Mouse (Mus musculus): ENCODE results near the gene Slc25a42.

- TF ChIP-seq POLR2A (IDR thresholded peaks at IDR 0.05; ENCODE audit: low read depth, low read length) (no peak), RAD21 (IDR thresholded peaks at IDR 0.05; ENCODE audit: low read depth, low read length) (no peak), CTCF (conservative IDR thresholded peaks at IDR 0.05 in 1 of 2, IDR thresholded peaks at IDR 0.05 in 1 of 2; ENCODE audit: low read depth in 2 of 2, low read length in 2 of 2) (no peak), ETS1 (conservative IDR thresholded peaks at IDR 0.05; ENCODE audit: low read depth, low read length) (no peak), E2F4 (IDR thresholded peaks at IDR 0.05; ENCODE audit: insufficient replicate concordance, low read depth, low read length) (no peak), TBP (conservative IDR thresholded peaks at IDR 0.05; ENCODE audit: low read depth, low read length) (no peak), NRF1 (IDR thresholded peaks at IDR 0.05; ENCODE audit: low read depth, low read length) (no peak), MAZ (IDR thresholded peaks at IDR 0.05; ENCODE audit: low read depth, low read length) (no peak), EP300 (IDR thresholded peaks at IDR 0.05; ENCODE audit: low read length) (no peak), HCFC1 (IDR thresholded peaks at IDR 0.05; ENCODE audit: low read depth, low read length) (no peak), USF1 (IDR thresholded peaks at IDR 0.05; ENCODE audit: low read depth, low read length) (no peak), UBTF (IDR thresholded peaks at IDR 0.05; ENCODE audit: low read depth, low read length) (no peak), MXI1 (IDR thresholded peaks at IDR 0.05; ENCODE audit: low read depth, low read length) (no peak), BHLHE40 (IDR thresholded peaks at IDR 0.05; ENCODE audit: low read depth, low read length) (no peak)
Measured at GRCm38 (mm10) chr8:70181903-70182252, 30.2 kb downstream of the Slc25a42 start.

Measured in CH12.LX (cell line).